Mouse (Mus musculus): ENCODE measurements around the gene Egfl7. TPM values are rescaled to one million over a fixed set of nuclear protein-coding genes. Genes with fewer than 3 reads are reported as not detected.
A peak's percentile ranks its signal among the peaks of the same experiment; 100 is the strongest.

Egfl7 gene
- polyA plus RNA-seq, 1 experiment, result 5.6 TPM

DNA sequence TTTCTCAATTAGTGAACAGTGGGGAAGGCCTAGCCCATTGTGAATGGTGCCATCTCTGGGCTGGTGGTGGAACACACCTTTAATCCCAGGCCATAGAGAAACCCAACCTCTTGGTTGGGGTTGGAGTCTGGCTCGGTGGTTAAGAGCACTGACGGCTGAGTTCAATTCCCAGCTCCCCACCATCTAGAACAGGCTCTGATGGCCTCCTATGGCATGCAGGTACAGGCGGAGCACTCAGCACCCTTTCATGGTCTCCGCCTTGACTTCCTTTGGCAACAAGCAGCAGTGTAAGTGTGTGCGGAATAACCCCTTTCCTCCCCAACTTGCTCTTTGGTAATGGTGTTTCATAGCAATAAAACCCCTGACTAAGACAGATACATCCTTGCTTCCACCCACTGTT is 58.8 kb downstream of the Egfl7 start:
- TF ChIP-seq MYOG (IDR thresholded peaks at IDR 0.05; ENCODE audit: control insufficient read depth, extremely low read depth, insufficient read length) (no peak), FOSL1 (IDR thresholded peaks at IDR 0.05; ENCODE audit: insufficient read depth, low read length, poor library complexity, severe bottlenecking) (no peak), MYOD1 (IDR thresholded peaks at IDR 0.05; ENCODE audit: control insufficient read depth, insufficient read length, low read depth) (no peak), CTCF (IDR thresholded peaks at IDR 0.05; ENCODE audit: control insufficient read depth, insufficient read depth, insufficient read length) (no peak), MAX (IDR thresholded peaks at IDR 0.05) (no peak), CEBPB (IDR thresholded peaks at IDR 0.05; ENCODE audit: low read depth) (no peak), USF1 (IDR thresholded peaks at IDR 0.05; ENCODE audit: low read depth) (no peak)
- Histone ChIP-seq H3K36me3 (ENCODE audit: control insufficient read depth, insufficient read depth) (peaks cover 46% of the 10 kb centered on the region), H3K4me3 (ENCODE audit: insufficient read depth, poor library complexity, severe bottlenecking) (peak overlapping the region; percentile 100), H3K27me3 (ENCODE audit: control insufficient read depth, insufficient read depth, insufficient read length) (no peaks in the 10 kb centered on the region), H3ac (ENCODE audit: control insufficient read depth, insufficient read length, low read depth) (peak overlapping the region; percentile 32), H3K79me2 (ENCODE audit: control insufficient read depth, insufficient read depth) (peaks cover 44% of the 10 kb centered on the region), H3K79me3 (ENCODE audit: low read depth) (peaks cover 27% of the 10 kb centered on the region)

DNA sequence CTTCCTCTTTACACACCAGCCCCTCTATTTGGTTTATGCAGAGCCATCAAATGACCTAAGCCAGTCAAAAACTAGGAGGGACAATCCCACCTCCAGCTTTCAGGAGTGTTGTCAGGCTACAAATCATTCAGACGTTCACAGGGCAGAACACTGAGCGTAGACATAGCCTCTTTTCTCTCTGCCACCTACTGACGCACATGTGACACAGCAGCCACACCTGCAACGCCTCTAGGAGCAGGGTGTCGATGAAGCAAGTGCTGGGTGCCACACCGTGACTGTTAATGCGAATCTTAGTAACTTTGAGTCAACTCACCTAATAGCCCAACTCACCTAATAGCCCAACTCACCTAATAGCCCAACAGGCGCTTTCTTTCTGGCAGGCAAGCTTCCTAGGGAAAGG is 59.3 kb downstream of the Egfl7 start:
- Histone ChIP-seq H3ac (ENCODE audit: control insufficient read depth, insufficient read length, low read depth) (peak overlapping the region; percentile 32), H3K79me3 (ENCODE audit: low read depth) (peaks cover 27% of the 10 kb centered on the region), H3K79me2 (ENCODE audit: control insufficient read depth, insufficient read depth) (peaks cover 44% of the 10 kb centered on the region), H3K27me3 (ENCODE audit: control insufficient read depth, insufficient read depth, insufficient read length) (no peaks in the 10 kb centered on the region), H3K36me3 (ENCODE audit: control insufficient read depth, insufficient read depth) (peaks cover 46% of the 10 kb centered on the region), H3K4me3 (ENCODE audit: insufficient read depth, poor library complexity, severe bottlenecking) (peak overlapping the region; percentile 100)
- TF ChIP-seq MYOD1 (IDR thresholded peaks at IDR 0.05; ENCODE audit: control insufficient read depth, insufficient read length, low read depth) (no peak), CEBPB (IDR thresholded peaks at IDR 0.05; ENCODE audit: low read depth) (no peak), USF1 (IDR thresholded peaks at IDR 0.05; ENCODE audit: low read depth) (peak; percentile 64), CTCF (IDR thresholded peaks at IDR 0.05; ENCODE audit: control insufficient read depth, insufficient read depth, insufficient read length) (peak; percentile 26), MAX (IDR thresholded peaks at IDR 0.05) (peak; percentile 74), MYOG (IDR thresholded peaks at IDR 0.05; ENCODE audit: control insufficient read depth, extremely low read depth, insufficient read length) (no peak)

- Histone ChIP-seq H3K4me3 (ENCODE audit: insufficient read depth, poor library complexity, severe bottlenecking) (peak overlapping the region; percentile 100), H3ac (ENCODE audit: control insufficient read depth, insufficient read length, low read depth) (peak overlapping the region; percentile 91), H3K36me3 (ENCODE audit: control insufficient read depth, insufficient read depth) (peaks cover 42% of the 10 kb centered on the region), H3K79me2 (ENCODE audit: control insufficient read depth, insufficient read depth) (peaks cover 44% of the 10 kb centered on the region), H3K27me3 (ENCODE audit: control insufficient read depth, insufficient read depth, insufficient read length) (no peaks in the 10 kb centered on the region), H3K79me3 (ENCODE audit: low read depth) (peaks cover 27% of the 10 kb centered on the region)
- TF ChIP-seq MAX (IDR thresholded peaks at IDR 0.05), result peak; percentile 93
- TF ChIP-seq CTCF (IDR thresholded peaks at IDR 0.05; ENCODE audit: control insufficient read depth, insufficient read depth, insufficient read length), result peak; percentile 94
- TF ChIP-seq USF1 (IDR thresholded peaks at IDR 0.05; ENCODE audit: low read depth), result no peak
Observed at GRCm38 (mm10) chr2:26639838-26640830, 60.3 kb downstream of the Egfl7 start.

DNA sequence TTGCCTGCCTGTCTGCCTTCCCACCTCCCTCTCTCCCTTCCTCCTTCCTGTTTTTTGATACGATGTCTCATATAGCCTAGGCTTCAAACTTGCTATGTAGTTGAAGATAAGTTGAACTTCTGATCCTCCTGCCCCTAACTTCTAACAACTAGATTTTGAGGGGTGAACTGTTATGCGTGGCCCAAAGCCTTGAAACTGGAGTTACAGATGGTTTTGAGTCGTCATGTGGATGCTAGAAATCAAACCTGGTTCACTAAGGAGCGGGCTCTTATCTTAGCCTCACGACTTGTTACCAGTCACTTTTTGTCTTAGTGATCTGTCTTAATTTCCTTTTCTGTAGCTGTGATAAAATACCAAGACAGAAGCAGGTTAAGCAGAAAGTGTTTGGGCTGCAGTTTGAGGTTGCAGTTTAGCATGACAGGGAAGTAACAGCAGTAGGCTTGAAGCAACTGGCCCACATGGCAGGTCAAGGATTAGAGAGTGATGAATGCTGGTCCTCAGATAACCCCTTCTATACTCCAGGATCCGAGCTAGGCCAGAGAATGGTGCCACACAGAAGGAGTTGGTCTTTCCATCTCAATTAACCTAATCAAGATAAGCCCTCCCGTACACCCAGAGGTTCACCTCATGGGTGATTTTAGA is 61.3 kb downstream of the Egfl7 start:
- Histone ChIP-seq H3K27me3 (ENCODE audit: control insufficient read depth, insufficient read depth, insufficient read length) (no peaks in the 10 kb centered on the region), H3ac (ENCODE audit: control insufficient read depth, insufficient read length, low read depth) (no peak overlapping the region), H3K79me2 (ENCODE audit: control insufficient read depth, insufficient read depth) (peaks cover 39% of the 10 kb centered on the region), H3K79me3 (ENCODE audit: low read depth) (peaks cover 27% of the 10 kb centered on the region), H3K36me3 (ENCODE audit: control insufficient read depth, insufficient read depth) (peaks cover 32% of the 10 kb centered on the region), H3K4me3 (ENCODE audit: insufficient read depth, poor library complexity, severe bottlenecking) (no peak overlapping the region)
- no peak for TF ChIP-seq CTCF (IDR thresholded peaks at IDR 0.05; ENCODE audit: control insufficient read depth, insufficient read depth, insufficient read length)
- no peak for TF ChIP-seq MYOG (IDR thresholded peaks at IDR 0.05; ENCODE audit: control insufficient read depth, extremely low read depth, insufficient read length)
- TF ChIP-seq MAX (IDR thresholded peaks at IDR 0.05), result no peak

Small RNA genes within 50 kb of the gene (microRNA-seq; reads per million reads assigned to microRNA genes)
- gene Mir126a (ENCODE audit: borderline microRNAs expressed) (not detected), gene Mir126b (ENCODE audit: borderline microRNAs expressed) (not detected)

Other genes starting within 250 kb of the Egfl7 start
- 35.6 TPM for gene Dnlz, start 227.9 kb upstream of the Egfl7 start, polyA plus RNA-seq (2012; fragmentation: generic; extraction: Trizol)
- gene Card9, start 219.1 kb upstream of the Egfl7 start, polyA plus RNA-seq (2012; fragmentation: generic; extraction: Trizol), result 0.20 TPM
- 11.7 TPM for gene Snapc4, start 199.4 kb upstream of the Egfl7 start, polyA plus RNA-seq (2012; fragmentation: generic; extraction: Trizol)
- 49.1 TPM for gene Entr1, start 190.7 kb upstream of the Egfl7 start, polyA plus RNA-seq (2012; fragmentation: generic; extraction: Trizol)
- 93.8 TPM for gene Pmpca, start 190.7 kb upstream of the Egfl7 start, polyA plus RNA-seq (2012; fragmentation: generic; extraction: Trizol)
- 8.3 TPM for gene Inpp5e, start 170.8 kb upstream of the Egfl7 start, polyA plus RNA-seq (2012; fragmentation: generic; extraction: Trizol)
- 19.5 TPM for gene Sec16a, start 134.8 kb upstream of the Egfl7 start, polyA plus RNA-seq (2012; fragmentation: generic; extraction: Trizol)
- gene Notch1, start 63.4 kb upstream of the Egfl7 start, polyA plus RNA-seq (2012; fragmentation: generic; extraction: Trizol), result 4.5 TPM
- not detected for gene Gm20532, start 6.6 kb downstream of the Egfl7 start, polyA plus RNA-seq (2012; fragmentation: generic; extraction: Trizol)
- 37.9 TPM for gene Agpat2, start 24.4 kb downstream of the Egfl7 start, polyA plus RNA-seq (2012; fragmentation: generic; extraction: Trizol)
- 8.2 TPM for gene Fam69b, start 48.4 kb downstream of the Egfl7 start, polyA plus RNA-seq (2012; fragmentation: generic; extraction: Trizol)
- not detected for gene Lcn4, start 91.3 kb downstream of the Egfl7 start, polyA plus RNA-seq (2012; fragmentation: generic; extraction: Trizol)

Data from C2C12 (cell line).